Comparison of ENCODE assay signal across 10 mouse cellular contexts in the genomic region with DNA sequence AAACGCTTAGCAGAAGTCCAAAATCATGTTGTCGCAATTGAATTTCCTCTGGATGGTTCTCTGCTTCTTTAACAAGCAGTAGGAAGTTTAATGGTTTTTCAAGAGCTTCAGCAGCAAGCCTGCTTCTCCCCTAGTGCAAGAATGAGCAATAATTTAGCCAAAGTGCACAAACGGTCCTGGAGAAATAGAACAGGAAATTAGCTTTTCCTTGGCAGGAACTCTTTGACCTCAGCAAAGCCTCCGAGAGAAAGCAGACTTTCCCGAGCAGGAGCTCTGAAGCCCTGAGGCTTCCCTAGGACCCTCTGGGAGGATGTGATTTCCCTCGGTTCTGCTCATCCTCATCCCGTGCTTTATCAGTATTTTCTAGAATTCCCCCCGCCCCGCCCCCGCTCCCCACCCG. TPM values are rescaled to one million over a fixed set of nuclear protein-coding genes. Genes with fewer than 3 reads are reported as not detected.
DNase-seq lines count a peak whose midpoint lies in the region; ATAC-seq and TF ChIP-seq lines count a peak whose summit lies in the region.
"Had no signal": no experiment of that assay in that cellular context is flagged by ENCODE, and none has a peak within 500 bp of the region (broad histone marks: within the 10 kb centered on the region; RNA-seq: fewer than 3 reads in every experiment).

No protein-coding gene starts in this region.

- H3K4me3 ChIP-seq in lung, embryonic 15.5 days = no peak overlapping the region
- H3K4me3 ChIP-seq in embryonic fibroblast, embryonic 13.5 days (ENCODE audit: insufficient read depth, low read length) = no peak overlapping the region
- no peak overlapping the region for H3K4me3 ChIP-seq in intestine, embryonic 15.5 days (replicated peaks)
- H3K4me3 ChIP-seq in stomach, embryonic 15.5 days (replicated peaks) = no peak overlapping the region
- H3K4me3 ChIP-seq: midbrain, embryonic 13.5 days had no signal

- H3K9ac ChIP-seq in lung, embryonic 15.5 days = no peak overlapping the region
- no peak overlapping the region for H3K9ac ChIP-seq in intestine, embryonic 15.5 days
- no peak overlapping the region for H3K9ac ChIP-seq in stomach, embryonic 15.5 days
- H3K9ac ChIP-seq: midbrain, embryonic 13.5 days had no signal

- ATAC-seq in lung, embryonic 15.5 days (ENCODE audit: borderline replicate concordance, extremely low read depth, low FRiP score, low TSS enrichment) = no peak
- no peak for ATAC-seq in intestine, embryonic 15.5 days
- no peak for ATAC-seq in stomach, embryonic 15.5 days (ENCODE audit: insufficient read depth, low FRiP score, low read depth)
- no peak for ATAC-seq in cerebellum, adult (ENCODE audit: insufficient number of reproducible peaks, low FRiP score, low TSS enrichment)
- ATAC-seq: midbrain, embryonic 13.5 days had no signal

- DNase-seq in lung, postnatal 10 days = no peak
- no peak for DNase-seq in thymus, adult 18-20 months
- DNase-seq: adrenal gland, postnatal 25 days; gastrocnemius, postnatal 14 days had no signal

- H3K27ac ChIP-seq in lung, embryonic 15.5 days = peak overlapping the region; percentile 57
- peak overlapping the region; percentile 69 for H3K27ac ChIP-seq in embryonic fibroblast, embryonic 13.5 days (ENCODE audit: insufficient read depth, low read length)
- H3K27ac ChIP-seq in intestine, embryonic 15.5 days = peak overlapping the region; percentile 63
- H3K27ac ChIP-seq in stomach, embryonic 15.5 days = peak overlapping the region; percentile 73
- H3K27ac ChIP-seq: midbrain, embryonic 13.5 days had no signal

- H3K4me2 ChIP-seq in lung, embryonic 15.5 days = peak overlapping the region; percentile 35
- peak overlapping the region; percentile 35 for H3K4me2 ChIP-seq in intestine, embryonic 15.5 days (replicated peaks)
- H3K4me2 ChIP-seq in stomach, embryonic 15.5 days = peak overlapping the region; percentile 6
- H3K4me2 ChIP-seq: midbrain, embryonic 13.5 days had no signal

- 17% methylated on average over 11 of the region's 11 CpGs for WGBS in lung, embryonic 15.5 days
- WGBS in intestine, embryonic 15.5 days = 14% methylated on average over 11 of the region's 11 CpGs
- WGBS in stomach, embryonic 15.5 days = 17% methylated on average over 11 of the region's 11 CpGs

- no peaks in the 10 kb centered on the region for H3K27me3 ChIP-seq in lung, embryonic 15.5 days
- H3K27me3 ChIP-seq in intestine, embryonic 15.5 days (replicated peaks) = no peaks in the 10 kb centered on the region
- no peaks in the 10 kb centered on the region for H3K27me3 ChIP-seq in stomach, embryonic 15.5 days (replicated peaks)

- no peaks in the 10 kb centered on the region for H3K9me3 ChIP-seq in lung, embryonic 15.5 days
- no peaks in the 10 kb centered on the region for H3K9me3 ChIP-seq in intestine, embryonic 15.5 days
- no peaks in the 10 kb centered on the region for H3K9me3 ChIP-seq in stomach, embryonic 15.5 days
- H3K9me3 ChIP-seq: midbrain, embryonic 13.5 days had no signal

- H3K4me1 ChIP-seq in lung, embryonic 15.5 days = peaks cover 52% of the 10 kb centered on the region
- H3K4me1 ChIP-seq in embryonic fibroblast, embryonic 13.5 days (ENCODE audit: control insufficient read depth, insufficient read depth, low read length) = peaks cover 8% of the 10 kb centered on the region
- peaks cover 18% of the 10 kb centered on the region; the same call in 1 of the 2 replicates for H3K4me1 ChIP-seq in intestine, embryonic 15.5 days (replicated peaks)
- H3K4me1 ChIP-seq in stomach, embryonic 15.5 days = peaks cover 17% of the 10 kb centered on the region

- no peak for TF ChIP-seq POLR2A in embryonic fibroblast, embryonic 13.5 days (IDR thresholded peaks at IDR 0.05; ENCODE audit: low read depth, low read length)

- TF ChIP-seq CTCF in embryonic fibroblast, embryonic 13.5 days (IDR thresholded peaks at IDR 0.05; ENCODE audit: borderline replicate concordance, insufficient read depth, low read length) = no peak

- H3K36me3 ChIP-seq in lung, embryonic 15.5 days = no peaks in the 10 kb centered on the region
- no peaks in the 10 kb centered on the region for H3K36me3 ChIP-seq in intestine, embryonic 15.5 days
- H3K36me3 ChIP-seq in stomach, embryonic 15.5 days = no peaks in the 10 kb centered on the region
- H3K36me3 ChIP-seq: midbrain, embryonic 13.5 days had no signal

RNA-seq across cellular contexts. Expression of gene Cped1, which starts 13.3 kb away (rescaled TPM):
- polyA plus RNA-seq in lung, embryonic 15.5 days (2015; fragmentation: Nextera tagmentation; extraction: Ambion mirVana) = 24.3 and 25.0 TPM in 2 replicates
- 23.4 and 34.4 TPM in 2 replicates for polyA plus RNA-seq in embryonic fibroblast, embryonic 13.5 days (2011; ENCODE audit: insufficient read length, low read depth, missing spikeins)
- 19.5 and 20.7 TPM in 2 replicates for polyA plus RNA-seq in intestine, embryonic 15.5 days (2015; fragmentation: Nextera tagmentation; extraction: Ambion mirVana)
- 20.4 and 26.9 TPM in 2 replicates for polyA plus RNA-seq in stomach, embryonic 15.5 days (2015; fragmentation: Nextera tagmentation; extraction: Ambion mirVana)

RNA-seq across cellular contexts. Expression of gene Ing3, which starts 49.7 kb away (rescaled TPM):
- polyA plus RNA-seq in lung, embryonic 15.5 days (2015; fragmentation: Nextera tagmentation; extraction: Ambion mirVana) = 49.6 and 56.6 TPM in 2 replicates
- polyA plus RNA-seq in embryonic fibroblast, embryonic 13.5 days (2011; ENCODE audit: insufficient read length, low read depth, missing spikeins) = 10.8 and 20.2 TPM in 2 replicates
- 41.5 and 52.6 TPM in 2 replicates for polyA plus RNA-seq in intestine, embryonic 15.5 days (2015; fragmentation: Nextera tagmentation; extraction: Ambion mirVana)
- polyA plus RNA-seq in stomach, embryonic 15.5 days (2015; fragmentation: Nextera tagmentation; extraction: Ambion mirVana) = 42.5 and 44.3 TPM in 2 replicates
